Mouse (Mus musculus) frontal cortex, postnatal 14 days (tissue): ENCODE results near the gene Kxd1.

Experiments
- DNase-seq, 2 experiments: peaks; one replicate each; pipeline ENCODE4 v3.0.0; 2022; ENCODE audit warnings: low spot score in 2 of 2

The Kxd1 gene

GRCm38 (mm10) chr8:70467907-70468306 is 59.8 kb downstream of the Kxd1 start:
- DNase-seq, result no peak

GRCm38 (mm10) chr8:70467229-70467725 is 60.5 kb downstream of the Kxd1 start:
- no peak for DNase-seq

- no peak for DNase-seq
Measured at GRCm38 (mm10) chr8:70466771-70467170, 61.0 kb downstream of the Kxd1 start.

GRCm38 (mm10) chr8:70466305-70466704 is 61.5 kb downstream of the Kxd1 start:
- no peak for DNase-seq

- no peak for DNase-seq
Measured at GRCm38 (mm10) chr8:70465701-70466100, 62.1 kb downstream of the Kxd1 start.

GRCm38 (mm10) chr8:70464162-70464561 is 63.6 kb downstream of the Kxd1 start:
- no peak for DNase-seq

- DNase-seq, result no peak
Measured at GRCm38 (mm10) chr8:70463306-70463705, 64.5 kb downstream of the Kxd1 start.

- DNase-seq, result no peak
Measured at GRCm38 (mm10) chr8:70462516-70462813, 65.3 kb downstream of the Kxd1 start.

GRCm38 (mm10) chr8:70461765-70462515 is 65.8 kb downstream of the Kxd1 start:
- no peak for DNase-seq

- no peak for DNase-seq
Measured at GRCm38 (mm10) chr8:70460606-70461005, 67.2 kb downstream of the Kxd1 start.

- DNase-seq, result no peak
Measured at GRCm38 (mm10) chr8:70460199-70460598, 67.6 kb downstream of the Kxd1 start.

GRCm38 (mm10) chr8:70459636-70460035 is 68.1 kb downstream of the Kxd1 start:
- DNase-seq, result no peak

GRCm38 (mm10) chr8:70458462-70458861 is 69.3 kb downstream of the Kxd1 start:
- no peak for DNase-seq
